Mouse (Mus musculus): ENCODE results near the gene Capn5.

DNA sequence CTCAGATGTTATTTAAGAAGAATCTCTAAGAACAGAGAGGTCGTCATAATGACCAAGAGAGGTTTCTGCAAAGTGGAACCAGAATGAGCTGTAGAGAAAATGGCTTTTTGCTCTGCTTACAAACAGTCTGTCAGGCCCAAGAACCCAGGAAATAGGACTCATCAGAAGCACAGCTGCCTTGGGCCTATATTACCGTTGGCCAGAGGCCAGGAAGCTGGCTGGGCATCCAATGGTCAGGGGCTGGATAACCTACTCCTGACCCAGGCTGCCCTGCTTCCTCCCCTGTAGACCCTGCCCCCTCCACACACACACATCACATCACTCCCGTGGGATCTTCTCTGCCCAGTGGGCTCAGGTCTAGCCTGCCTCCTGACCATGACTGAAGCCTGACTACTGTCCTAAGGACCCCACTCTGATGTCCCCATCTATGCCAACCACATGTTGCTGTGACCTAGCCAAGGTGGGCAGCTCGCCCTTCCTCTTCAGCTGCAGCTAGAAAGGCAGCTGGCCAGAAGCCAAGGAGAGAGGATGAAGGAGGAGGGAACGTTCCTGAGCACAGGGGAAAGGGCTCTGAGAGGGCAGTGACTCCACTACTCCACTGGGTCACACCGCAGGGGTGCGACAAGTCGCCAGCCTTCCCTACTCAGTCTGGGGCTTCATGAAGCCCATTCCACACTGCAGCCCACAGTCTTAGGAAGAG, 17.9 kb downstream of the Capn5 start:
- TF ChIP-seq CTCF (IDR thresholded peaks at IDR 0.05; ENCODE audit: low read depth, low read length), result no peak
- TF ChIP-seq EP300 (IDR thresholded peaks at IDR 0.05; ENCODE audit: insufficient read depth, low read depth, low read length), result no peak
- TF ChIP-seq POLR2A (IDR thresholded peaks at IDR 0.05; ENCODE audit: insufficient read depth, low read length), result no peak
